Mouse (Mus musculus) liver, adult 10 weeks (tissue): ENCODE measurements around the gene Cldn10. TPM values are rescaled to one million over a fixed set of nuclear protein-coding genes. Genes with fewer than 3 reads are reported as not detected.

ENCODE experiments used
- polyA plus RNA-seq: library from polyadenylated mRNA; stranded (reverse); fragments of 350-450 nt; fragmentation: Illumina TruSeq; extraction: RNeasy Lipid Tissue Mini Kit (QIAGEN cat#74804); gene quantifications from one replicate; pipeline ENCODE4 v1.2.3, GENCODE M21; 2014; ENCODE audit warnings: low read depth, low replicate concordance

Gene Cldn10
- polyA plus RNA-seq, result 0.34 TPM

GRCm38 (mm10) chr14:118787621-118788020, at the start of gene Cldn10:
TSS of gene Cldn10 (plus strand) at chr14:118787908.

Other genes with a start within 250 kb of the Cldn10 start
- gene Abcc4, start 81.7 kb upstream of the Cldn10 start, polyA plus RNA-seq, result 1.9 TPM
- gene Dzip1, start 137.6 kb downstream of the Cldn10 start, polyA plus RNA-seq, result 0.50 TPM
- 170 TPM for gene Dnajc3, start 150.1 kb downstream of the Cldn10 start, polyA plus RNA-seq